Mouse (Mus musculus) embryo, embryonic 9.5 days (tissue): ENCODE measurements around the gene Tbc1d15.

ENCODE experiments used
- DNase-seq: peaks from one replicate; pipeline ENCODE4 v3.0.0-alpha.2; 2017; ENCODE audit errors: extremely low spot score

Gene Tbc1d15

GRCm38 (mm10) chr10:115251088-115251934 is at the start of gene Tbc1d15:
Gene Tbc1d15, minus strand, starts transcription at chr10:115251467.
- DNase-seq: peak; percentile 99

DNA sequence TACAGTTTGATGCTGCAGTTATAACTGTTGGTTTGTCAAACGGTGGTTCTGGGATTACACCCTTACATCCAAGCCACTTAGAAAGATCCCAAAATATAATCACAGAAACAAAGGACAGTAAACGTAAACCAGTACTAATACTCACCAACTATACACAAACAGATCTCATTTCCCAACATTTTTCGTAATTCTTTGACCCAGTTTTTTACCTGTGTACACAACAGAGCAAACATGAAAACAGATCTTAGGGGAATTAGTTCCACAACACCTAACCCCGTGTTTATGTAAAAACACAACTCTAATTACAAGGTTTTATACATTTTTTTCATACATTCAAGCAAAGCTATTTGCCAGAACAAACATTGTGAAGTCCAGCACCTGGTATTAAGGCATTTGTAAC is 47.4 kb upstream of the Tbc1d15 start:
- no peak for DNase-seq

GRCm38 (mm10) chr10:115297582-115297981 is 46.3 kb upstream of the Tbc1d15 start:
- no peak for DNase-seq

DNA sequence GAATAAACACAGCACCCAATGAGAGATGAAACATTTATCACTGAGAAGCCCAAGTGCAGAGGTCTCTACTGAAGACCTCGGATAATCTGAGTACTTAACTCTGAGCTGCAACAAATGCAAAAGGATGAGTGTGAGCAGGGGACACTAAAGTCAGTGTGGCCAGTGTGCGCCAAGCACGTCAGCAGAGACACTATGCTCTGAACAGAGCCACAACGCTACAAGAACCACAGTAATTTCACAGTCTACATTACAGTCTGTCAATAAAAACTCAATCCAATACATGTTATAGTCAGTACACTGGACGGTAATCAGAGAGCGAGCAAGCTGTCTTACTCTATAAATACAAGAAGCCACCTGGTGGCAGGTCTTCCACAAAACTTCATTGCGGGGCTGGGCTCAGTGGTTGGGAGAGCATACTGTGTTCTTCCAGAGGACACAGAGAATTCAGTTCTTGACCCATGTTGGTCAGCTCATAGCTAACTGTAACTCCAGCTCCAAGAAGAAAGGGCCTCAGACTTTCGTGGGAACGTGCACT is 45.2 kb upstream of the Tbc1d15 start:
- DNase-seq: no peak

DNA sequence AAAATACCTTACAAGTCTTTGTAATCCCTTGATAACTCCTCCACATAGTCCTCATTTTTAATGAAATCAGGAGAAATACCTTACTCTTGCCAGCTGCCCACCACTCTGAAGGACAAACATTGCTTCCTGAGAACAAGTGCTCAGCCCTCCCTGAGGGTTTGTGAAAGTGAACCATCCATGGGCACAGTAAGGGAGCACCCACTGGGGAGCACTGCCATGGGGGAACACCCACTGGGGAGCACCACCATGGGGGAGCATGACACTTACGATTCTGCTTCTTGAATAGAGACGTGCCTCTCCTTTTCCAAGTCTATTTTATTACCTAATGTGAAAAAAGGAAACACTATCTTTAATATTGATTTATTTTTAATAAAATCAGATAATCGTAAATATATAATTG is 43.9 kb upstream of the Tbc1d15 start:
- no peak for DNase-seq

DNA sequence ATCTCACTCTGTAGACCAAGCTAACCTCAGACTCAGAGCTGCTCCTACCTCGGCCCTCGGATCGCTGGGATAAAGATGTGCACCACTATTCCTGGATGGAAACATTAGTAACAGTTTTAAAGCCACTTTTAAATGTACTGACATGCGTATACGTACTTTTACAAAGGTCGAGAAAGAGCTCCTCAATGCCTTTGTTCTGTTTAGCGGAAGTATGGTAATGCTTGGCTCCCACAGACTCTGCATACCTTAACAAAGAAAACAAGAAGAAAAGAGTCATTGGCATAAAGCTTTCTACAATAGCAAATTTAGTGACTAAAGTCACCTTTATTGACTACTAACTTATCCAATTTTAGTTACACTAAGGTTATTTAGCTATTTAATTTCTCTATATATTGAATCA is 43.4 kb upstream of the Tbc1d15 start:
- DNase-seq: no peak

GRCm38 (mm10) chr10:115293946-115294345 is 42.7 kb upstream of the Tbc1d15 start:
- no peak for DNase-seq

GRCm38 (mm10) chr10:115290671-115291070 is 39.4 kb upstream of the Tbc1d15 start:
- no peak for DNase-seq

DNA sequence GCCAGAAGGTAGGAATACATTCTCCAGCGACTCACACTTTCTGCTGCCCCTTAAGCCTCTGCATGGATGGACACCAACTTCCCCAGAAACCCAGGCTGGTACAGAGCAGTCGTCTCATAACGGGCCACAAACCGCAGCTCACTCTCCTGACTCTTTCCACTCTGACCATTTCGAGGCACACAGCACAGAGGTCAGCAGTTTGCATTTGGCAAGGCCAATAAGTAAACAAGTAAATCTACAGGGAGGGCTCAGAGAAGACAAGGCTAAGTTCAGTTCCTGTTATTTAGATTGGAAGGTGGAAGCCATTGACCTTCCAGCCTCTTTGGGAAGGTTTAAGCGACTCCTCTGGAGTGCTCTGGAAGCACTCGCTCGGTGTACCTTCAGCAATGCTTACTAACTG is 37.6 kb upstream of the Tbc1d15 start:
- DNase-seq: no peak

- no peak for DNase-seq
These were observed 32.9 kb upstream of the Tbc1d15 start for GRCm38 (mm10) chr10:115284170-115284569.

GRCm38 (mm10) chr10:115281381-115281780 is 30.1 kb upstream of the Tbc1d15 start:
- DNase-seq: no peak

- DNase-seq: no peak
These were observed 20.4 kb upstream of the Tbc1d15 start for GRCm38 (mm10) chr10:115271649-115272048.

DNA sequence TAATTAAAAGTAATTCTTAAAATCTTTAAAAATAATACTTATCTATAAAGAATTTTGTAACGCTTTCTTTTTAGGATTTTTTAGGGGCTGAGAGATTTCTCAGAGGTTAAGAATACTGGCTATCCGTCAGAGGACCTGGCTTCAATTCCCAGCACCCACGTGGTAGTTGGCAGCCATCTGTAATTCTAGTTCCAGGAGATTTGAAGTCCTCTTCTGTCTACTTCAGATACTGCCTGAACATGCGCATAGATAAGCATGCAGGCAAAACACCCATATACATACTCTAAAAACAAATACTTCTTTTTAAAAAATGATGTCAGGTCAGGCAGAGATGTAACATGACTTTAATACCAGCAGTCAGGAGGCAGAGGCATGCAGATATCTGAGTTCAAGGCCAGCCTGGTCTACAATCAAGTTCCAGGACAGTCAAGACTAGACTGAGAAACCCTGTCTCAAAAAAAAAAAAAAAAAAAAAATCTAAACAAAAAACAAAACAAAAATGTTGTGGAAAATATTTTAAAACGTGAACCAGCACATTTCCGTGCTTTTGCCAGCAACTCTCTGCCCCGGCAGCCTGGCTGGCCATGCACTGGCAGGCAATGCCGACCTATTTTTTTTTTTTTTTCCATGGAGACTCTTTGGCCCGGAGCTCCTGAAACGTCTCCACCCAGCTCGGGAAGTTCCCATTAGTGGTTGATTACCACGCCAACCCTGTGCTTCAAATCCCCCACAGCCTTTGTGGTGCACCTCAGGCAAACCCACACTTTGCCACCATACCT is 19.5 kb upstream of the Tbc1d15 start:
- DNase-seq: no peak

GRCm38 (mm10) chr10:115262926-115263562 is 11.8 kb upstream of the Tbc1d15 start:
- DNase-seq: no peak

- DNase-seq: no peak
These were observed 11.0 kb upstream of the Tbc1d15 start for GRCm38 (mm10) chr10:115262261-115262660.

GRCm38 (mm10) chr10:115261428-115261827 is 10.2 kb upstream of the Tbc1d15 start:
- no peak for DNase-seq

GRCm38 (mm10) chr10:115256162-115256561 is 4.9 kb upstream of the Tbc1d15 start:
- DNase-seq: no peak

DNA sequence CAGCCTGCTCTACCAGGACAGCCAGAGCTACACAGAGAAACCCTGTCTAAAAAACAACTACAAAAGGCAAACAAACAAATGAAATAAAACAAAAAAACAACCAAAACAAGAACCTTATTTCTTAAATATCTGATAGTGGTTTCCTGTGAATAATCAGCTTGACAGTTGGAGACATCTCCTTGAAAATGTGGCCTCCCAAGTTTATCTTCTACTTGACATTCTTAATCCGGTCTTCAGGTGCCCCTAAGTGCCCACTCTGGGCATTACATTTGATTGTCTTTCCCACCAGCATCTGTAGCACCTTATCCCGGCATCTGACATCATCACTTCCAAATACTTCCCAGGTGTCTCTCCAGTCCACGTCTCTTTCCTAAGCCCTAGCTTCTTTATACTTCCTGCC is 2.3 kb upstream of the Tbc1d15 start:
- no peak for DNase-seq

- peak; percentile 43 for DNase-seq
These were observed 1.1 kb upstream of the Tbc1d15 start for GRCm38 (mm10) chr10:115252321-115252757.

DNA sequence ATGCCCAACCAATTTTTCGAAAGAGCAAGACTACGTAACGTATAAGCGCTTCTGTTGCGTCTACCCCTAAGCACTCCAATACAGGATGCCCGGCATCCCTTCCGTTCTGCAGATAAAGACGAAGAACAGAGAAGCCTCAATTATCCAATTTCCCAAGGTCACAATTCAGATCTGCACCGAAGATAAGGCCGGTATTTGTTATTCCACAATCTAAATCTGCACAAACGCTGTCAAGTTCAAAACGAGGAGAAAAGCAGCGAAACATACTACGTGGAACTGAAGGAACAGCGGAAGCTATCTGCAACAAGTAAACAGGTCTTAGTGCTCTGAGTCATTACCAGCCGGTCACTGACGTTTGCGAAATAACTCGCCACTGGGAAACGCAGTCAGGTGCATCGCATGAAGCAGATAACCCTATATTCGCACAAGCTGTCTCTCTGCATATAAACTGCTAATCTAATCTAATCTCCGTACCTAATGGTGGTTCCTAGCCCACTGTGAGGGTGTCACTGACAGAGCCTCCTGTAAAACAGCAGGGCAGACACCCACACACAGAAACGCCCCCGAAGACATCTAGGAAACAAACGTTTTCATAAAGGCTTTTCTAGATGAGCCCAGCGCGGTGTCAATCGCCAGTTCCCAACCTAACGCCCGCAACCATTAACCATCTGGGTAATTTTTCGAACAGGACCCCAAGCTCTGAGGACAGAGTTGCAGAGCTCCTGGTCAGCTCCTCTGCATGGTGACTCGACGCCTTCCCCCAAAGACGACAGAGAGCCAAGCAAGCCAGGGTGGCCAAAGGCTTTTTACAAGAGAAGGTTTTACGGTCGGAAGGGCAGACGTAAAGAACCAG is 806 bp downstream of the Tbc1d15 start:
- no peak for DNase-seq

- DNase-seq: no peak
These were observed 3.2 kb downstream of the Tbc1d15 start for GRCm38 (mm10) chr10:115248041-115248440.
